Mouse (Mus musculus) cerebellum, postnatal 14 days (tissue): ENCODE results near the gene Fgg.
A peak's percentile ranks its signal among the peaks of the same experiment; 100 is the strongest.

Experiments used
- DNase-seq, 2 experiments: peaks; one replicate each; pipeline ENCODE4 v3.0.0; 2021; ENCODE audit warnings: mixed read lengths in 2 of 2

The Fgg gene

GRCm38 (mm10) chr3:83007557-83007956 is at the start of gene Fgg:
Gene Fgg (plus strand): TSS chr3:83007724.
- no peak for DNase-seq

- DNase-seq = no peak
Observed at GRCm38 (mm10) chr3:82971046-82971445, 36.5 kb upstream of the Fgg start.

DNA sequence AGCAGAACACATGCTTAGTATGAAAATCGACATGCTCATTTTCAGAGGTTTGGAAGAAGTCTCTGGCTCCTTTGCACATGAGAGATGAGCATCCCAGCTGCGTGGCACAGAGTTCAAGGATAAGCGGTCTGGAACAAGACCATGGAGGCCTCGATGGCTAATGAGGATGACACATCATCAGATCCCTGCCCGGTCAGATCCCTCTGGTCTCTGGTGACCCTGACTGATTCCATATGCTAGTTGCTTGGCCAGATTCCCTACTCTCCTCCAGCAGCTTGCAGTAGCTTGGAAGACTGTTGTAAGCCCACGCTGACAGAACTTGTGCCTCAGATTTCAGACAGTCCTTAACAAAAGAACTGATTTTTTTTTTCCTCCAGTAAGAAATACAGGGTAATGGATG is 26.7 kb upstream of the Fgg start:
- peak; percentile 57 to 72 for DNase-seq

DNA sequence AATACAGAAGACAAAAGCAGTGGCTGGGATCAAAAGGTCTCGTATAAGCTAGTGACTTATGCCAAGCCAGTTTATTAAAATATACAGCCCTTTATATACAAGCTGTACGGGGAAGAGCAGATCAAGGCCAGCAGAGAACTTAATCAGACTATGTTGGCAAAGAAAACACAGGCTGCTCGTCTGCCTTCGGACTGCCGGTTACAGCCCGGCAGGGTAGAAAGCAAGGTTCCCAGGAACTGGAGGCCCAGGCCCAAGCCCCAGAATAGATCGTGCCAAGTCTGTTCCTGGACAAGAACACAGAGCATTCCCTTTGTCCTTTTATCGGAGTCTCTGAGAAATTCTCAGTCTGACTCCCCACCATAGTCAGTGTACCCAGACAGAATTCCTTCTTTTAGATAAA is 25.7 kb upstream of the Fgg start:
- peak in 1 of 2 experiments; percentile 58 for DNase-seq

GRCm38 (mm10) chr3:82984840-82985239 is 22.7 kb upstream of the Fgg start:
- DNase-seq = no peak

- DNase-seq = no peak
Observed at GRCm38 (mm10) chr3:82991963-82992362, 15.6 kb upstream of the Fgg start.

DNA sequence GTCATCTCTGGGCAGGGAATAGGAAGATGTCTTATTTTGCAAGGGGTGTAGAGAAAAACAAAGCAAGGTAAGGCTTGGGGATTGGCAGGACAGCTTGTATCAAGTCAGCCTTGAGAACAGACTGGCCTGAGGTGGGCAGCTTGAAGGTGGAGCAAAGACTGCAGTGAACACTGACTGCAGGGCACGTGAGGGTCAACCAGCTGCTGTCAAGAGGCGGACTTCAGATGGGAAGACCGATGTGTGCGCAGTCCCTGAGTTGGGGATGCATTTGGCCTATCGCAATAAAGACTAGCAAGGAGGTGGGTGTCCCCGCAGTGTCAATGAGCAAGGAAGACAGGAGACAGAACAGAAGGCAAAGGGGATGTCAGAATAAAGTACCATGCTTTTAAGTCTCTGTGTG is 14.6 kb upstream of the Fgg start:
- no peak for DNase-seq

- DNase-seq = peak; percentile 73 to 79
Observed at GRCm38 (mm10) chr3:82995368-82995767, 12.2 kb upstream of the Fgg start.

DNA sequence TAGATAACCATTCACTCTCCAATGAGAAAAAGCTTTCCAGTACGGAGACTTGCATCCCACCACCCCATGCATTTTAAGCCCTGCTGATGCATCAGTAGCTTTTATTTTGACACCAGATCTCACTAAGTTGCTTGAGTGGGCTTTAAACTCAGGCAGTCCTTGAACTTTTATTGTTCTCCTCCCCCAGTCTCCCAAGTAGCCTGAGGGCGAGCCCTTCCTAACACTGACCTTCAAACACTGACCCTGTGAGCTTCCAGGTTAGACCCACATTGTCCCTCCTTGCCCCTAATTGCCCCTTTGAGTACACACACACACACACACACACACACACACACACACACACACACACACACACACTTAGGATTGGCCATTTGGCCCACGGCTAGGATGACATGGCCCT is 10.9 kb upstream of the Fgg start:
- DNase-seq = no peak

DNA sequence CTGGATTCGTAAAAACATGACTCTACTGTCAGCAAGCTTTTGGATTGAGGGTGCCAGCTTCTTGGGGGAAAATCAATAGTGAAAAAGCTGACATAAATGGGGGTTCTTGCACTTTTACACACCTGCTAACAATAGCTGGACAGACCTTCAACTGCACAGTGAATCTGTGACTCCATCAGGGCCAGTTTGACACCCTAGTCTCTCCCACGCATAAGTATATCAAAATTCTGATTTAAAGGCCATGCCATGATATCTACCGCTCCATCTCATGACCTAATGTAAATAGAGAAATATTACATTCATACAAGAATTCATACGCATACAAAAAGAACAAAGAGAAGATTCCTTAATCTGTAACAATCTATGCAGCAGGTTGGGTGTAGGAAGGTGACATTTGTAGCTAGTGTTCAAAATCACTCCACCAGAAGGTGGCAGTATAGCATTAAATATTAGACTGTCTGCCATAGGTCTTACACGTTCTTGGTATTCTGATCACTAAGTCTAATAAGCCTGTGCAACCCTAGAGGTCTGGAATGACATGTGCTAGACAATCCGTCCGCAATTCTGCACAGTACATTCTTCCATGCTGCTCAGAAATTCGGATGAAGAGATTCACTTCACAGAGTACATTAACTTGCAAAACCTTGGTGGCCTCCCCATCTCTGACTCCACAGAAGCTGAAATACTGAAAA is 8.6 kb upstream of the Fgg start:
- DNase-seq = peak; percentile 76 to 82

- DNase-seq = no peak
Observed at GRCm38 (mm10) chr3:82999995-83000394, 7.5 kb upstream of the Fgg start.

DNA sequence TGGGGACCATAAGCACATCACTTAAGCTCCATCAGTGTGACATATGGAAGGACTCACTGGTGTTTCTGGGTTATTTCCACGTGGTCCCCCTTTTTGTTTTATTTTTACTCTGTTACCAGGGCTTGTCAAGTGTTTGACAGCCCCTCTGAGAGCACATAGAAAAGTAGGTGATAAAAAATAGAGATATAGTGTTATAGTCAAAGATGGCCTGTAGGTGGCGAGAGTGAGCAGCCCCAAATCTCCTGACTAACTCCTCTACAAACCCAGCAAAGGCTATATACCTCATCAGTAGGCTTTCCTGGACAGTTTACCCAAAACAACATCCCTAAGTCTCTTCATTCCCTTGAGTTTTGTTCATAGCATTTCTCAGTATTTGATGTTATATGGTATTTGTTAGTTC is 5.3 kb upstream of the Fgg start:
- DNase-seq = peak; percentile 65 to 67

- no peak for DNase-seq
Observed at GRCm38 (mm10) chr3:83003068-83003467, 4.5 kb upstream of the Fgg start.

- no peak for DNase-seq
Observed at GRCm38 (mm10) chr3:83004801-83005200, 2.7 kb upstream of the Fgg start.

DNA sequence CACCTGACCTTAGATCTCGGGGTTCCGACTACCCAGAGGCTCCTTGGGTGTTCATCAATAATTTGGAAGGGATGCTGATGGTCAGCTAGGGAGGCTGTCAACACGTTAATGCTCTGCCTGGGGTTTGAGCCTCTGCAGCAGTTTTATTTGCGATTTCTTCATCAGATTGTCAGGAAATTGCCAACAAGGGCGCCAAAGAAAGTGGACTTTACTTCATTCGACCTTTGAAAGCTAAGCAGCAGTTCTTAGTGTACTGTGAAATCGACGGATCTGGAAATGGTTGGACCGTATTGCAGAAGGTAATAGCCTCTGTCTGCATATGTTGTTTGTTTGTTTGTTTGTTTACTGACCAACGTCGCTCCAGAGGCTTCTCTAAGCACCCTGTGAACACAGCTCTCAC is 2.8 kb downstream of the Fgg start:
- DNase-seq = no peak

GRCm38 (mm10) chr3:83011136-83011535 is 3.6 kb downstream of the Fgg start:
- DNase-seq = no peak

GRCm38 (mm10) chr3:83011565-83011964 is 4.0 kb downstream of the Fgg start:
- DNase-seq = no peak

DNA sequence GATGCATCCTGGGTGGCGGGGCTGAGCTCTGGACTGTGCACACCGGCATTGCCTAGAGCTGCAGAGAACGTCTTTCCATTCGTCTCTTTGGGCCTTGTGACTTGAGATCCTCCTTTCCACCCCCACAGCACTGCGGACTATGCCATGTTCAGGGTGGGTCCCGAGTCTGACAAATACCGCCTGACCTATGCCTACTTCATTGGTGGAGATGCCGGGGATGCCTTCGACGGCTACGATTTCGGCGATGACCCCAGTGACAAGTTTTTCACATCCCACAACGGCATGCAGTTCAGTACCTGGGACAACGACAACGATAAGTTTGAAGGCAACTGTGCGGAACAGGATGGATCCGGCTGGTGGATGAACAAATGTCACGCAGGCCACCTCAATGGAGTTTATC is 5.1 kb downstream of the Fgg start:
- no peak for DNase-seq

DNA sequence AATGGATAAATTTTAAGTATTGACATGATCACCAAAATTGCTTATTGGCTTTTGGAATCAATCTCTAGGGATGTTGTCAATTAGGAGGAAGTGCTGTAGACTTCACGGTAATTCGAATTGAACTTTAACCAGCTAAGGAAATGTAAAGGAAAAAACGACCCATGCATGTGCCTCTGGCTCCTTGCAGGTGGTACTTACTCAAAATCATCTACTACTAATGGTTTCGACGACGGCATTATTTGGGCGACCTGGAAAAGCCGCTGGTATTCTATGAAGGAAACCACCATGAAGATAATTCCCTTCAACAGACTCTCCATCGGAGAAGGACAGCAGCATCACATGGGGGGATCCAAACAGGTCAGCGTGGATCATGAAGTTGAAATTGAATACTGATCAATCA is 6.4 kb downstream of the Fgg start:
- no peak for DNase-seq

GRCm38 (mm10) chr3:83016236-83016635 is 8.7 kb downstream of the Fgg start:
- DNase-seq = no peak

- DNase-seq = no peak
Observed at GRCm38 (mm10) chr3:83020387-83020786, 12.9 kb downstream of the Fgg start.

- DNase-seq = no peak
Observed at GRCm38 (mm10) chr3:83021176-83021575, 13.7 kb downstream of the Fgg start.

DNA sequence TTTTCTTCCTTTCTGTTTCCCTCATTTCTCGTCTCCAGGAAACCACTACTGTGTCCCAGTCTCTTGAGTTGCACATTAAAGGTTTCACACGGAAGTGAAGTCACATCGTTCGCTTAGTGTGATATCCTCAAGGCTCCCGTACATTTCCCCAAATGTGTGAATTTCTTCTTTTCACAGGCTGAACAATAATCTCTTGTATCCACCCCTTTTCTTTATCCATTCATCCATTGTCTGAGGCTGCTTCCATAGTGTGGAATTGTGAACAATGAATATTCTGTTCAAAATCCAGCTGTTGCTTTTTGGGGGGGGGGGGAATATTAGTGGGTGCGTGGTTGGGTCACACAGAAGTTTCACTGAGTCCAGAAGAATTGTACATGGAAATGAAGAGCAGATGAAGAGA is 17.5 kb downstream of the Fgg start:
- no peak for DNase-seq

DNA sequence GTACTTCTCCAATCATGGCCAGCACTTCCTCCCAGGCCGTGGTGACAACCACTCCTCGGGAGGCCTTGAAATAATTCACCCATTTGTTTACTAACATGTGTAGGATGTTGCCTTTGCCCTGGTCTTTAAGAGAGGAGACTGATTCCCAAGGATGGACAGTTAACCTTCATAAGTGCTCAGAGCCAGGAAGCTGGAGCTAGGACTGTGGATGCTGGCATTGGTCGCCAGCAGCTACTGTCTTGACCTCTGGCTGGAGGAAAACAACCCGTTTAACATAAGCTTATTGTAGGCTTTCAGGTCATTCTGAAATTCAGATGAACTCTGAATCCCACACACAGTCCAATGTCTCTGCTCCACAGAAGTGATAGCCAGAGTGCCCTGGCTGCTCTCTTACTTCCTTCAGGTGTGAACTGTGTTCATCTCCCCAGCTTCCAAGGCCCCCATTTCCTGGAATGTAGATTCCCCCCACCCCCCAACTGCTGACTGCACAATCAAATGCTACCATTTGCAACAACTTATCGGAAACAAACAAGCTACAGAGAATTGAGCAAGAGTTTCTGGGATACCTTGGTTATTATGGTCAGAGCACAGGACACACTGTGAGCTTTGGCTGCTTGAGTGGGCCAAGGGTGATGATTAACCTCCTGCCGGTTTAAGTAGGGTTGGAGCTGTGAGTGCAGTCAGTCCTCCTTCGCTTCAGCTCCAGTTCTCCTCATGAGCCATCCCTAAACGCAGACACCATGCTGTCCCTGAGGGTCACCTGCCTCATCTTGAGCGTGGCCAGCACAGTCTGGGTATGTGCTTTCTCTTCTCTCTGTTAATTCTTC is 18.2 kb downstream of the Fgg start, which contains the start of gene Fga:
Gene Fga, plus strand, starts transcription at position 602 of the 827 bp plus-strand sequence.
- DNase-seq = no peak
